In the genomic region with DNA sequence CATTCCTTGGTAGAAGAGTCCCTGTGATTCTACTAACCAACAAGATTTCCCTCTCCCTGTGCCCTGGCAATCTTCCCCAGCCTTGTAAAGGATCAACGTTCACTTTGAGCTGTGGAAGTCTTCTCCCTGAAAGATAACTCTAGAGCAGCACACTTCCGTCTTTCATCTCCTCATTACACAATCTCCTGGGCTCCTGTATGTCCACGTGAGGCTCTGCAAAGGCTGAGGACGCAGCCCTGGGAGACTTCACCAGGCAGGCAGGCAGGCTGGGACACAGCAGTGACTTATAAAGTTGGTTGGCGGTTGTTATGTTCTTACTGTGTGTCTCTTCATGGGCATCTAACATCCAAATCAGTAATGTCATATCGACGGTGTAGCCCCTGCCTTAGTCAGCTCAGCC, we compare ENCODE assay signal across 27 mouse cellular contexts.
A peak's percentile ranks its signal among the peaks of the same experiment; 100 is the strongest.
DNase-seq lines count a peak whose midpoint lies in the region; ATAC-seq and TF ChIP-seq lines count a peak whose summit lies in the region.
"Had no signal": no experiment of that assay in that cellular context is flagged by ENCODE, and none has a peak within 500 bp of the region (broad histone marks: within the 10 kb centered on the region; RNA-seq: fewer than 3 reads in every experiment).

No protein-coding gene starts in this region.

- H3K9ac ChIP-seq in lung, embryonic 14.5 days, result no peak overlapping the region
- no peak overlapping the region for H3K9ac ChIP-seq in heart, embryonic 13.5 days
- no peak overlapping the region for H3K9ac ChIP-seq in hindbrain, embryonic 13.5 days
- H3K9ac ChIP-seq: embryonic facial prominence, embryonic 12.5 days; hindbrain, embryonic 14.5 days; limb, embryonic 15.5 days; liver, embryonic 13.5 days; midbrain, embryonic 13.5 days; neural tube, embryonic 13.5 days had no signal

- intact Hi-C loops in heart, postnatal 36 days (cut with DNase I), result no loop called here
- intact Hi-C loops in heart, postnatal 10 days (cut with DNase I), result no loop called here

- H3K9me3 ChIP-seq in heart, embryonic 10.5 days, result no peaks in the 10 kb centered on the region
- no peaks in the 10 kb centered on the region for H3K9me3 ChIP-seq in lung, embryonic 14.5 days (ENCODE audit: low read depth, low read length)
- no peaks in the 10 kb centered on the region for H3K9me3 ChIP-seq in heart, embryonic 13.5 days
- no peaks in the 10 kb centered on the region for H3K9me3 ChIP-seq in hindbrain, embryonic 13.5 days
- H3K9me3 ChIP-seq: embryonic facial prominence, embryonic 12.5 days; limb, embryonic 10.5 days; limb, embryonic 15.5 days; liver, embryonic 13.5 days; midbrain, embryonic 13.5 days; neural tube, embryonic 13.5 days had no signal

- TF ChIP-seq CTCF in lung, embryonic 14.5 days (IDR thresholded peaks at IDR 0.05; ENCODE audit: low read depth), result no peak

- WGBS in heart, embryonic 10.5 days, result 33% methylated on average over 7 of the region's 7 CpGs
- 38% methylated on average over 7 of the region's 7 CpGs for WGBS in lung, embryonic 14.5 days
- WGBS in heart, embryonic 13.5 days, result 28% methylated on average over 7 of the region's 7 CpGs
- 83% methylated on average over 7 of the region's 7 CpGs for WGBS in hindbrain, embryonic 13.5 days

- H3K27me3 ChIP-seq in heart, embryonic 10.5 days (ENCODE audit: insufficient read depth, poor library complexity, severe bottlenecking), result peaks cover 59% of the 10 kb centered on the region
- no peaks in the 10 kb centered on the region for H3K27me3 ChIP-seq in lung, embryonic 14.5 days (ENCODE audit: insufficient read depth, low read length)
- H3K27me3 ChIP-seq in heart, embryonic 13.5 days (replicated peaks), result peaks cover 83% of the 10 kb centered on the region
- H3K27me3 ChIP-seq in hindbrain, embryonic 13.5 days, result no peaks in the 10 kb centered on the region
- H3K27me3 ChIP-seq: embryonic facial prominence, embryonic 12.5 days; limb, embryonic 15.5 days; liver, embryonic 13.5 days; midbrain, embryonic 13.5 days; neural tube, embryonic 13.5 days had no signal

- DNase-seq in heart, embryonic 10.5 days (ENCODE audit: low spot score), result peak; percentile 78
- DNase-seq in heart, postnatal 36 days, result no peak
- peak; percentile 18 for DNase-seq in lung, embryonic 14.5 days
- DNase-seq in lung, postnatal 10 days, result no peak
- DNase-seq in heart, postnatal 10 days, result peak; percentile 2 to 26
- no peak for DNase-seq in B cell, adult 2 months
- DNase-seq: adrenal gland, adult 8-10 months; cerebellum, adult 9-10 months; embryo, embryonic 11 days; gastrocnemius, adult 2 months; kidney, adult 18-20 months; kidney, postnatal 10 days; layer of hippocampus, adult 9-11 months; liver, embryonic 13.5 days; lung, adult 18-20 months; right cerebral cortex, postnatal 4 days had no signal

- H3K27ac ChIP-seq in heart, embryonic 10.5 days, result no peak overlapping the region
- no peak overlapping the region for H3K27ac ChIP-seq in lung, embryonic 14.5 days (ENCODE audit: low read depth)
- no peak overlapping the region for H3K27ac ChIP-seq in heart, embryonic 13.5 days (replicated peaks)
- H3K27ac ChIP-seq in hindbrain, embryonic 13.5 days, result no peak overlapping the region
- H3K27ac ChIP-seq: embryonic facial prominence, embryonic 12.5 days; gastrocnemius, adult 2 months; hindbrain, embryonic 14.5 days; limb, embryonic 10.5 days; limb, embryonic 15.5 days; liver, embryonic 13.5 days; macrophage; midbrain, embryonic 13.5 days; neural tube, embryonic 13.5 days; stomach, postnatal 0 days had no signal

- H3K36me3 ChIP-seq in heart, embryonic 10.5 days, result no peaks in the 10 kb centered on the region
- H3K36me3 ChIP-seq in lung, embryonic 14.5 days (ENCODE audit: insufficient read depth), result no peaks in the 10 kb centered on the region
- no peaks in the 10 kb centered on the region for H3K36me3 ChIP-seq in heart, embryonic 13.5 days
- no peaks in the 10 kb centered on the region for H3K36me3 ChIP-seq in hindbrain, embryonic 13.5 days
- H3K36me3 ChIP-seq: embryonic facial prominence, embryonic 12.5 days; limb, embryonic 10.5 days; limb, embryonic 15.5 days; liver, embryonic 13.5 days; midbrain, embryonic 13.5 days; neural tube, embryonic 13.5 days had no signal

- peaks cover 18% of the 10 kb centered on the region for H3K4me1 ChIP-seq in heart, embryonic 10.5 days
- no peaks in the 10 kb centered on the region for H3K4me1 ChIP-seq in lung, embryonic 14.5 days (ENCODE audit: insufficient read depth)
- peaks cover 17% of the 10 kb centered on the region for H3K4me1 ChIP-seq in heart, embryonic 13.5 days
- peaks cover 5% of the 10 kb centered on the region; the same call in 1 of the 2 replicates for H3K4me1 ChIP-seq in hindbrain, embryonic 13.5 days (replicated peaks)
- H3K4me1 ChIP-seq: limb, embryonic 10.5 days; limb, embryonic 15.5 days; liver, embryonic 13.5 days; midbrain, embryonic 13.5 days; neural tube, embryonic 13.5 days had no signal

- H3K4me3 ChIP-seq in heart, embryonic 10.5 days, result no peak overlapping the region
- H3K4me3 ChIP-seq in lung, embryonic 14.5 days (ENCODE audit: low read depth, low read length), result no peak overlapping the region
- H3K4me3 ChIP-seq in heart, embryonic 13.5 days, result no peak overlapping the region
- H3K4me3 ChIP-seq in hindbrain, embryonic 13.5 days, result no peak overlapping the region
- H3K4me3 ChIP-seq: embryonic facial prominence, embryonic 12.5 days; gastrocnemius, adult 2 months; limb, embryonic 10.5 days; limb, embryonic 15.5 days; liver, embryonic 13.5 days; midbrain, embryonic 13.5 days; neural tube, embryonic 13.5 days had no signal

- no peak for ATAC-seq in lung, embryonic 14.5 days (ENCODE audit: insufficient read depth)
- ATAC-seq in heart, embryonic 13.5 days (ENCODE audit: extremely low read depth, insufficient number of reproducible peaks, low FRiP score, low TSS enrichment), result no peak
- ATAC-seq in hindbrain, embryonic 13.5 days (ENCODE audit: low FRiP score), result no peak
- ATAC-seq: forebrain, embryonic 14.5 days; midbrain, embryonic 13.5 days had no signal

- H3K4me2 ChIP-seq in lung, embryonic 14.5 days, result no peak overlapping the region
- H3K4me2 ChIP-seq in heart, embryonic 13.5 days, result peak overlapping the region; percentile 24
- no peak overlapping the region for H3K4me2 ChIP-seq in hindbrain, embryonic 13.5 days
- H3K4me2 ChIP-seq: embryonic facial prominence, embryonic 12.5 days; hindbrain, embryonic 14.5 days; limb, embryonic 15.5 days; liver, embryonic 13.5 days; midbrain, embryonic 13.5 days; neural tube, embryonic 13.5 days had no signal

Comparison
In these comparisons a context has a peak if more than half of its experiments do, and no peak if none do; other contexts are left out.
1. DNase-seq: peak in heart, embryonic 10.5 days (single experiment), lung, embryonic 14.5 days (single experiment) and heart, postnatal 10 days (2 of 2); none in heart, postnatal 36 days (0 of 2), lung, postnatal 10 days (single experiment) and B cell, adult 2 months (0 of 2).